Mouse (Mus musculus): ENCODE results near the gene Ccdc40. TPM values are rescaled to one million over a fixed set of nuclear protein-coding genes. Genes with fewer than 3 reads are reported as not detected.

The Ccdc40 gene
- polyA plus RNA-seq, 1 experiment: not detected

DNA sequence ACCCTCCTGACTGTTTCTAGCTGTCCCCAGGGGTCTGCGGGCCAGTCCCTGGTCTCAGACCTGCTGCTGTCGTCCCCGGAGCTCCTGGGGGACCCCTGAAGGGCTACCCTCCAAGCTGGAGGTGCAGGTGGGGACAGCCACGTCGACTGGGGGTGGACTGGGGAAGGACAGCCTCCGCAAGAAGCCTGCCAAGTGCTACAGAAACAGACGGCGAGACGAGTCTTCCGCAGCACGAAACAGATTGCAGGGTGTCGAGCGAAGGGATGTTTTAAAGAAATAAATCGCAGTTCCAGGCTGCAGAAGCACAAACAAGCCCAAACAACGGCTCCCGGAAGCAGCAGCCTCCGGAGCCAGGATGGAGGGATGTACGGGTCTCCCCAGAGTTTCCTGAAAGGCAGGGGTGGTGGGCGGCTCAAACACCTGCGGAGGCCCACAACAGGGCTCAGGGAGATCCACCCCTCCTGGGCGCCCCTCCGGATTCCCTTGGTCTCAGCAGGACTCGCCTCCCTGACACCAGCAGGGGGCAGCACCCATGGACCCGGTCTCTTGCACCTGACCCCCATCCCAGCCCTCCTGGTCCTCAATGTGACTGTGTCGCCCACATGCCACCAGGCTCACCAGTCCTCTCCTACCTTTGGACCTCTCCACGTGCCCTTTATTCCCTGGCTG is 29.7 kb upstream of the Ccdc40 start:
- TF ChIP-seq GATA1 (IDR thresholded peaks at IDR 0.05; ENCODE audit: low read length): no peak

DNA sequence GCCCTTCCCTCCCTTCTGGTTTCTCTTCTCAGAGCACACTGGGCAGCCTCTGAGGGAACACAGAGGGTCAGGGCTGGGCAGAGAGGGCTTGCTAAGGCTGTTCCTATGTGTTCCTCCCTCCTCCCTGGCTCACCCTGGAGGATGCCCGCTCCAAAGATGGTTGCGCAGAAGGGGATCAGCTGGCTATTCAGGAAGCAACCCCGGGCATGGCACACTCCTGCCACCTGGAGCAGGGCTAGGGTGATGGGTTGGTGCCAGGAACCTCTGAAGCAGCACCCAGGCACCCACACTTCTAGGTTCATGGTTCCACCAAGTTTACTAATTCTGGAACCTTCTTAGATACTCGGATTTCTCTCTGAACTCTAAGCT is 29.2 kb upstream of the Ccdc40 start:
- TF ChIP-seq GATA1 (IDR thresholded peaks at IDR 0.05; ENCODE audit: low read length): no peak

DNA sequence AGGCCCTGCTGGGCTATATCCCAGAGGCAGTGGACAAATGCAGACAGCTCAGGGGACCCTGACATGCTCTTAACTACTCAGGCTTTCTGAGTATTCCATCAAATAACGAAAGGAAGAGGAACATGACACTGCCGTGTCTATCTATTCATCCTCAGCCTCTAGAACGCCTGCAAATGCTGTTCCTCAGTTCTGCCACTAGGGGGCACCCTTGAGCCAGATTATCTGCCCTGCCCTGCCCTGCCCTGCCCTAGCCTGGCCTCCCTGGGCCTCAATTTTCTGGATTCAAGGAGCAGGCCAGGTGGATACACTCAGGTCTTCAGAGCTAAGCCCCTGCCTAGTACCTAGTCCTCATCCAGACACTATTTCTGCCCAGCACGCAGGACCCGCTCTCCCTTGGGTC is 24.9 kb upstream of the Ccdc40 start:
- TF ChIP-seq GATA1 (IDR thresholded peaks at IDR 0.05; ENCODE audit: low read length): no peak

DNA sequence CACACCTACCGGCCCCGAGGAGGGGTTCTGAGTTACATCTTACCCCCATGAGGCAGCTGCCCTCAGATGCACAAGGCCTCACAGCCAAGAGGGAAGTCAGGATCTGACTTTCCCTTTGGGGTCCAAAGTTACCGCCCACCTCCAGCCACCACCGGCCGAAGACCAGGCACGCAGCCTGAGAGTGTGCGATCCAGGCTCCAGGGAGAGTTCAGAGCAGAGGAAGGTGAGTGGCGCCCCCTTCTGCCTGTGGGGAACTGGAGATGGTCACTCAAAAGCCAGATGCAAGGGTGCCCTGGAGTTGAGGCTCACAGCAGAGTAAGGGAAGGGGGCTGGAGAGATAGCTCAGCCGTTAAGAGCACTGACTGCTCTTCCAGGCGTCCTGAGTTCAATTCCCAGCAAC is 22.6 kb upstream of the Ccdc40 start:
- no peak for TF ChIP-seq GATA1 (IDR thresholded peaks at IDR 0.05; ENCODE audit: low read length)

DNA sequence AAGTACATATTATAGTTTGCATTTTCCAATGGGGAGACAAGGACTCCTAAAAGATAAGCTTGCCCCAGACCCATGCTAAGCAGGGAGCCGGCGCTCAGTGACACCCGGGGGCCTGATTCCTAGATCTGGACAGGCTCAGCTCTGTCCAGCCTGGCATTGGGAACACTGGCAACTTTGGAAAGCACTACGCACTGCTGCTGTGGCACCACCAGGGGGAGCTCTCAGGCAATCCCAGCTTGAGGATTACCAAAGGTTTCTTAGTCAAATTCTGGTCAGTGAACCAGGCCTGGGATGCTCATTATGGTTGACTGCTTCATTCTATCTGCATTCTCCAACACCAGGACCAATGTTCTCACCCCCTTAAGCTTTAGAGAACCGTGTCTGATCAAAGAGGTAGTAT is 21.8 kb upstream of the Ccdc40 start:
- TF ChIP-seq GATA1 (IDR thresholded peaks at IDR 0.05; ENCODE audit: low read length): no peak

DNA sequence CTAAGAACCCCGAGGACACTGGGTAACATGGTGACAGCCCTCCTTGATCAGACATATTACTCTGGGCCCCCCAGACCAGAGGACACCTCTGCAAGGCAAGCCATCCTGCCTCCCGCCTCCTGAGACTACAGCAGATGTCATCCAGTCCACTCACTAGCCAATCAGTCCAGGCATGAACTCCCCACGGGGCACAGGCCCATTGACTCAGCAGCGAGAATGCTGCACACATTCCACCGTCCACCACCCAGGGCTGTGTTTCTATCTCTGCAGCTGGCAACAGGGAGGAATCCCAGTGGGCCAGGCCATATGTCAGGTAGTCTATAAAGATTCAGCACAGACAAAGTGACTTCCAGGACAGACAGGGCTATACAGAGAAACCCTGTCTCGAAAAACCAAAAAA is 20.4 kb upstream of the Ccdc40 start:
- TF ChIP-seq GATA1 (IDR thresholded peaks at IDR 0.05; ENCODE audit: low read length): no peak

DNA sequence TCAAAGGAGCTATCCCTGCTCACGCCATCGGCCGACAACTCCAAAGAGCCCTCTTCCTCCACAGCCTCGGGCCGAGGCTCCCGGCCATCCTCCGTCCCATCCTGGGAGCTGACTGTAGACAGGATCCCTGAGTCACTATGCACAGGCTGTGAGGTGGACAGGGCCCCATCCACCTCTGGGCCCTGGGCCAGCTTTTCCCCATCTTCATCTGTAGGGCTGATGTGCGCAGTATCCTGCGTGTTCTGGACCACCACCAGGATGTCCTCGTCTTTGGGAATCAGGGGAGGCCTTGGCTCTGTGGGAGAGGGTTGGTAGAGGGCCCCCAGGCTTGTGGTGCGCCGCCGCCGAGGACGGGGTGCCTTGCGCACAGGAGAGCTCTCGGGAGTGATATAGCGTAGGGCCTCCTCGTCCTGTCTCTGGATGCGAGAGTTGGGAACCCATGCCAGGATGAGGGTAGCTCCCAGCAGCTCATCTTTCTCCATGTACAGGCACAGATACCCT is 19.5 kb upstream of the Ccdc40 start:
- TF ChIP-seq GATA1 (IDR thresholded peaks at IDR 0.05; ENCODE audit: low read length): no peak

DNA sequence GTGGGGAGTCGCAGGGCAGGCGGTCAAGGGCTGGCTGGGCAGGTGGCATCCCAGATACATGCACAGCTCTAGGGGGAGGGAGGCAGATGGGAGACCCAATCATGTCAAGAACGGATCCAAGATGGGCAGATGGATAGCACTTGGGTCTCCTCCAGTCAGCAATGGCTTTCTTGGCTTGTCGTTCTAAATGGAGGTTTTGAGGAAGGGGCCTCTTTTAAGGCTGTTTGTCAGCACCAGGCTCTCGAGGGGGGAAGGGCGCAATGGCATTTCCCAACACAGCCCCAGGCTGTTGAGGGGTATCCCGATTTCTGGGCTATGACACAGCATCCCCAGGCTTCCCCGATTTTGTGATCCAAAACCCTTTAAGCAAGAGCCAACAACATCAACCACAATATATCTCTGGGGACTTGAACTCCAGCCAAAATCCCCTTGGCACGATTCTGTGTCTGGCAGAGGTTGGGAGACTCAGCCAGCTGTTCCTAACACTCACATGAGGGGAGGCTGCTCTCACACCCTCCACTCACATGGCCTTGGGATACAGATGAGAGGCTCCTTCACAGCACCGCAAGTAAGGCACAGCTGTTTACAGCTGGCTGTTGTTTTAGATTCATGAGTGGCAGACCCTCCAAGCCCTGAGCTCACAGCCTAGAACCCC is 18.9 kb upstream of the Ccdc40 start:
- TF ChIP-seq GATA1 (IDR thresholded peaks at IDR 0.05; ENCODE audit: low read length): no peak

DNA sequence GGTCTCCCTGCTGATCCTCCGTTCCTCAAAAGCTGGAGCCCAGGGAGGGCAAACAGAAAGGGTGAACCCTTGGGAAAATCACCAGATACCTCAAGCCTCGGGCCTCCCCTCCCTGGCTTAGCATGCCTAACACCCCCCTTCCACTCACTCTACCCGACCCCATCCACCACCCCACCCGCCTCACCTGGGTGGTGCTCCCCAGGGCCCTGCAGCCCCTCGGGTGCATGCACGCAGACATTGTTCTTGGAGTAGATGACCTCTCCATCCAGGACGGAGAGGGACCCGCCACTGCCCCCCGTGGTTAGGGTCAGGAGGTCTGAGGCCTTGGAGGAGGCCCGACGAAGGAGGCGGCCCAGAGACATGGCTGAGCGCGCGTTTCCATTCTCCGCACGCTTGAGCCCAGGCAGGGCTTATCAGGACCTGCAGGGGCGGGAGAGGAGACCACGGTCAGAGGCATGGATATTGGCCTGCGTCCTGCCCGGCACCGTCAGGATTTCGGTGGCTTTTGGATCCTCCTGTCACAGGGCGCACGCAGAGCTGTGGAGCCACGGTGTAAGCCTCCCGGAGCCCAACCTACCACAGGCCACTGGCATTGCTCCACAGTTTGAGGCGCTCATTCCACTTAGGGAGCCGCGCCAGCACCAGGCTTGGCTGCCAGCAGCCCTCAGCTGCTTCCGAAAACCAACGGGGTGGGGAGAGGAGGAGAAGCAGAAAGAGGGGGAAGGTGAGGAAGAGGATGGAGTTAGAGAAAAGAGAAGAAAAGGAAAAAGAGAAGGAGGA is 17.9 kb upstream of the Ccdc40 start:
- TF ChIP-seq GATA1 (IDR thresholded peaks at IDR 0.05; ENCODE audit: low read length): no peak

DNA sequence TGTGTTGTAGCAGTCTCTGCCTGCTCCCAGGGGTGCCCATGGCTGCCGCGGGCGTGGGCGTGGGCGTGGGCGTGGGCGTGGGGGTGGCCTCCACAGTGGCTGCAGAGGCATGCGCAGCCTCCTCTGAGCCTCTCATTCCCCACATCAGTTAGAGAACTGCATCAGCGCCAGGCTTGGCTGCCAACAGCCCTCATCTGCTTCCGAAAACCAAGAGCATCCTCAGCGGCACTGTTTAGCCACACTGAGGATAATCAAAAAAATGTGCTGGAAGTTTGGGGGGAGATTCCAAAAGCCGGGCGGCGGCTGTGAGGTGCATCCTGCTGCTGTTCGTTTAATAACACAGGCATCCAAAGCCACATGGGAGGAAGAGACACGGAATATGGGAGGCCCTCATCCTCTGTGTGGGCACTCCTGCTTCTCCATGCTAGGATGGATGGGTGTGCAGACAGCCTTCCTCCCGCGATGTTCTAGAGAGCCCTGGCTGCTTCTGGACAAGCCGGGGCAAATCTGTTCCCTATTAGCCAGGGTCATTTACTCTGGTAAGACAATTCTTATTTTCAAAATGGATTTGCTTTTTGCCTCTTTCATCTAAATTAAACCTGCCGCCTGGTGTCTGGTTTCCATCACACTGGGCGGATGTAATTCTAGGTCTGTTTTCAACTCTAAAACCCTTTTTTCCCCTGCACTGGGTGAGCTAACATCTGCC is 16.6 kb upstream of the Ccdc40 start:
- no peak for TF ChIP-seq GATA1 (IDR thresholded peaks at IDR 0.05; ENCODE audit: low read length)

DNA sequence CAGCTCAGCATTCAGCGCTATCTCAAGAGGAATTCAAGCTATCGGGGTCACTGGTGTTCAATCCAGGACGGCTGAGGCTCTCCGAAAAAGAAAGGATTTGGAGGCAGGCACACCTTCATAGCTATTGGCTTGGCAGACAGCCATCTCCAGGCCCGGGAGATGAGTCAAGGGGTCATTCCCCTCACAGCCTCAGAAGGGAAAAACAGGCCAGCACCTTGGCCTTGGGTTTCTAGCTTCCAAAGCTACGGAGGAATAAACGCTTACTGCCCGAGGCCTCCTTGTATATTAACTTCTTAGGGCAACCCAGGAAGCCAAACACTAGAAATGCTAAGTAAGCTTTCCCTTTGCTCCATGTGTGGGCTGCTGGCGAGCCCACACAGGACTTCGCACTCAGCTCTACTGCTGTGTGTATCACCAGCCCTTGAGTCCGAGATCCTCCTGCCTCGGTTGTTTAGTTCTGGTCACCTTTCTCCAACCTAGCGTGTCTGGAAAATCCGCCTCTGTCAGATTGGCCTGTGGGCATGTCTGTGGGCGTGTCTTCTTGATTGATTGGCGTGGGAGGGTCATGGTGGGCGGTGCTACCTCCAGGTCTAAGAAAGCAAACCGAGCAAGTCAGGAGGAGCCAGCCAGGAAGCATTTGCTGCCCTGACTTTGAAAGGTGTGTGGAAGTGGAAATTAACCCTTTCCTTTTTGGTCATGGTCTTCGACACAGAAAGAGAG is 15.0 kb upstream of the Ccdc40 start:
- no peak for TF ChIP-seq GATA1 (IDR thresholded peaks at IDR 0.05; ENCODE audit: low read length)

DNA sequence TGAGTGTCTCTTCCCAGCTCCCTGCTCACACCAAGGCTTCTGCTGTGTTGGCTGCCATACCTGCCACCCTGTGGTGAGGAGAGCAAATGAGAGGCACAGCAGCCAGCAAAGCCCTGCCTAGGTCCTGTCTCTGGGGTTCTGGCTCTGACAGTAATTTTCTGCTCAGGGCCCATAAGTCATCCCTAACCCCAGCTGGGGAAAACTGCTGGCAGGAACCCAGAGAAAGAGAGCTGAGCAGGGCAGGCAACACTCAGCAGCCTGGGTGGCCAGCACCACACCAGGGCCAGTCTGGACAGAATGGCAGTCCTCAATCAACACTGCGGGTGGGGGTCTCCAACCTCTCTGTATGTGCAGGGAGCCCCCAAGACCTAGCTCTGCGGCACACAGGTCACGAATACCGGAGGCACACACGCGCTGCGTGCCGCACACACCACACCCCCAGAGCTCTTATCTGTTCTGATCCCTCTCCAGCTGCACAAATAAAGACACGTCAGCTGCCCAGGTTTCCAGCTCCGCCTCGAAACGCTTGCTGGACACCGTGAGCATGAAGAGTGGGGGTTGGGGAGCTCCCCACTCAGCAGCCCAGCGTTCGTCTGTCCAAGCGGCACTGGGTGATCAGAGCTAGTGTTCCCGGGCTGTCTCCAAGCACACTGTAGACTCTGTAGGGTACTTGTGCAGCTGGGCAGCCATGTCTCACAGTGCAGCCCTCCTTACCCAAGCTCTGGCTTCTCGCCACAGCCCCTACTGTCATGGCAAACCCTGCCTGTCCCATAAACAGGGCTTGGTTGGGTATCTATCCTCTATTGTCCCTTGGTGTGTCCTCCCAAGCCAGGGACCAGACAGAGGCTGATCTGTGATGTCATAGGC is 13.1 kb upstream of the Ccdc40 start:
- no peak for TF ChIP-seq GATA1 (IDR thresholded peaks at IDR 0.05; ENCODE audit: low read length)

DNA sequence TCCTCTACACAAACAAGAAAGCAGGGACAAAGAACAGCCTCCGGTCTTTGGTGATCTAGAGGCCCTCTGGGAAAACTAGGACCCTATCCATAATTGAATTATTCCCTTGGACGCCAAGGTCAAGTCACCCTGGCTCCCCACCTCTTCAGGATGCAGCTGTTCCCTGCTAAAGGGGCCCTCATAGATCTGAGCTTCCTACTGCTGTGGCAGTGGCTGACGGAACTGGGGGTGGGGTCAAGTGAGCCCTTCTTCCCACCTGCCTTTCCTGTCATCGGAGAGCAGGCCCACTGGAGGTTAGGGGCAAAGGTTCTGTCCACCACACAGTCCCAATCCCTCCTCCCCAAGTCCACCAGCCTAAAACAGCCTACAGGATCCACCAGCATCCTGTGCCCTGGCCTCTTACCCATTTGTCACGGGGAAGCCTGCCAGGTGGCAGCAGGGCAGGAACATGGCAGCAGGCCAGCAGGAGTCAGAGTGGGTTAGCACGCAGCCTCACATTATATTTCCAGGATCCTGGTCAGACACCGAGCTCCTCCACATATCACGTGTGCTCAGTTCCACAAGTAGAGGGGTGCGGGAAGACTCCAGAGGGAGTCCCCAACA is 12.4 kb upstream of the Ccdc40 start:
- no peak for TF ChIP-seq GATA1 (IDR thresholded peaks at IDR 0.05; ENCODE audit: low read length)

DNA sequence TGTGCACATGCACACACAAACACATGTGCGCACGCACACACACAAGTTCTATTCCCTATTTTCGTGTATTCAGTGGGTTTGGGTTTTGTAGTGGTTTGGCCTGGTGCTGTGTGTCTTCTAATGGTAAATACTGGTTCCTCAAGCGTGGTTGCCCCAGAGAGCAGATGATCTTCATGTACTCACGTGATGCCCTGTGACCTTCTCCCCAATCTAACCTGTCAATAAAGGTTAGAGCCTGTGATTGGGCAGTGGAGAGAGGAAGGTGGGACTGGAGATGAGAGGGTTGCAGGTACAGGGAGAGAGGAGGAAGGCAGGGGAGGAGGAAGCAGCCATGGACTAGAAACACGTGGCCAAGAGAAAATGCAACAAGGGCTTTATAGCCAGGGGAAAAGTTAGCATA is 10.5 kb upstream of the Ccdc40 start:
- no peak for TF ChIP-seq GATA1 (IDR thresholded peaks at IDR 0.05; ENCODE audit: low read length)

All from G1E-ER4 (cell line).